ENCODE assay signal across 22 mouse cellular contexts in genomic region chr13:70599964-70600619, GRCm38 (mm10). TPM values are rescaled to one million over a fixed set of nuclear protein-coding genes. Genes with fewer than 3 reads are reported as not detected.
DNase-seq lines count a peak whose midpoint lies in the region; ATAC-seq and TF ChIP-seq lines count a peak whose summit lies in the region.
"Had no signal": no experiment of that assay in that cellular context is flagged by ENCODE, and none has a peak within 500 bp of the region (broad histone marks: within the 10 kb centered on the region; RNA-seq: fewer than 3 reads in every experiment).

No protein-coding gene starts in this region.

- no peak for ATAC-seq in midbrain, embryonic 11.5 days (ENCODE audit: low FRiP score)
- ATAC-seq in midbrain, embryonic 14.5 days (ENCODE audit: low FRiP score, low TSS enrichment): no peak
- peak; percentile 76 for ATAC-seq in kidney, embryonic 15.5 days (replicated peaks; ENCODE audit: low FRiP score)
- ATAC-seq: forebrain, embryonic 14.5 days; hindbrain, postnatal 0 days had no signal

- H3K9me3 ChIP-seq in midbrain, embryonic 11.5 days (ENCODE audit: control insufficient read depth, low read length): no peaks in the 10 kb centered on the region
- H3K9me3 ChIP-seq in midbrain, embryonic 14.5 days (ENCODE audit: control insufficient read depth, low read length): no peaks in the 10 kb centered on the region
- no peaks in the 10 kb centered on the region for H3K9me3 ChIP-seq in kidney, embryonic 15.5 days (replicated peaks)
- H3K9me3 ChIP-seq: embryonic facial prominence, embryonic 10.5 days; hindbrain, embryonic 10.5 days; limb, embryonic 12.5 days; liver, embryonic 13.5 days; midbrain, embryonic 10.5 days had no signal

- TF ChIP-seq CTCF in brain, embryonic 14.5 days (IDR thresholded peaks at IDR 0.05; ENCODE audit: borderline replicate concordance, extremely low read depth, insufficient read depth, insufficient read length): no peak

- no peak overlapping the region for H3K9ac ChIP-seq in midbrain, embryonic 11.5 days (ENCODE audit: low read length)
- no peak overlapping the region for H3K9ac ChIP-seq in midbrain, embryonic 14.5 days (replicated peaks; ENCODE audit: low read length)
- no peak overlapping the region for H3K9ac ChIP-seq in kidney, embryonic 15.5 days
- H3K9ac ChIP-seq: limb, embryonic 12.5 days; liver, embryonic 13.5 days; lung, embryonic 14.5 days had no signal

- peaks cover 23% of the 10 kb centered on the region; the same call in 1 of the 2 replicates for H3K36me3 ChIP-seq in midbrain, embryonic 11.5 days (ENCODE audit: control insufficient read depth, insufficient read depth, low read length)
- peaks cover 92% of the 10 kb centered on the region for H3K36me3 ChIP-seq in midbrain, embryonic 14.5 days (ENCODE audit: control insufficient read depth, insufficient read depth, low read length)
- peaks cover 94% of the 10 kb centered on the region for H3K36me3 ChIP-seq in kidney, embryonic 15.5 days
- H3K36me3 ChIP-seq in myocyte (ENCODE audit: control insufficient read depth, insufficient read depth): peaks cover 72% of the 10 kb centered on the region

- no peak for TF ChIP-seq POLR2A in brain, embryonic 14.5 days (IDR thresholded peaks at IDR 0.05; ENCODE audit: borderline replicate concordance, extremely low read depth, insufficient read depth, insufficient read length, poor library complexity, severe bottlenecking)
- no peak for TF ChIP-seq POLR2A in myocyte (IDR thresholded peaks at IDR 0.05; ENCODE audit: insufficient read length, low read depth)

- H3K27ac ChIP-seq in midbrain, embryonic 11.5 days (ENCODE audit: low read depth, low read length): no peak overlapping the region
- H3K27ac ChIP-seq in midbrain, embryonic 14.5 days (replicated peaks; ENCODE audit: low read depth, low read length): no peak overlapping the region
- H3K27ac ChIP-seq in kidney, embryonic 15.5 days: peak overlapping the region; percentile 51
- H3K27ac ChIP-seq: embryonic facial prominence, embryonic 10.5 days; hindbrain, embryonic 10.5 days; hindbrain, postnatal 0 days; limb, embryonic 12.5 days; liver, embryonic 13.5 days; midbrain, embryonic 10.5 days had no signal

- 84% methylated on average over 12 of the region's 12 CpGs for WGBS in midbrain, embryonic 11.5 days
- 84% methylated on average over 12 of the region's 12 CpGs for WGBS in midbrain, embryonic 14.5 days
- 72% methylated on average over 12 of the region's 12 CpGs for WGBS in kidney, embryonic 15.5 days

- H3K27me3 ChIP-seq in midbrain, embryonic 11.5 days (ENCODE audit: control insufficient read depth, insufficient read depth, low read length): no peaks in the 10 kb centered on the region
- H3K27me3 ChIP-seq in midbrain, embryonic 14.5 days (ENCODE audit: control insufficient read depth, insufficient read depth, low read length): no peaks in the 10 kb centered on the region
- no peaks in the 10 kb centered on the region for H3K27me3 ChIP-seq in kidney, embryonic 15.5 days
- no peaks in the 10 kb centered on the region for H3K27me3 ChIP-seq in myocyte (ENCODE audit: control insufficient read depth, insufficient read depth, insufficient read length)
- H3K27me3 ChIP-seq: limb, embryonic 12.5 days; liver, embryonic 13.5 days had no signal

- no peaks in the 10 kb centered on the region for H3K4me1 ChIP-seq in midbrain, embryonic 11.5 days (ENCODE audit: control insufficient read depth, insufficient read depth, low read length)
- H3K4me1 ChIP-seq in midbrain, embryonic 14.5 days (ENCODE audit: control insufficient read depth, insufficient read depth, low read length): no peaks in the 10 kb centered on the region
- H3K4me1 ChIP-seq in kidney, embryonic 15.5 days: no peaks in the 10 kb centered on the region
- H3K4me1 ChIP-seq: embryonic facial prominence, embryonic 10.5 days; hindbrain, embryonic 10.5 days; limb, embryonic 12.5 days; liver, embryonic 13.5 days; midbrain, embryonic 10.5 days had no signal

- no peak overlapping the region for H3ac ChIP-seq in myocyte (ENCODE audit: control insufficient read depth, insufficient read length)

- no peak overlapping the region for H3K4me2 ChIP-seq in midbrain, embryonic 11.5 days
- no peak overlapping the region for H3K4me2 ChIP-seq in midbrain, embryonic 14.5 days (ENCODE audit: low read length)
- H3K4me2 ChIP-seq in kidney, embryonic 15.5 days: no peak overlapping the region
- no peak overlapping the region for H3K4me2 ChIP-seq in myocyte (ENCODE audit: low read depth)
- H3K4me2 ChIP-seq: limb, embryonic 12.5 days; liver, embryonic 13.5 days; lung, embryonic 14.5 days had no signal

- H3K4me3 ChIP-seq in midbrain, embryonic 11.5 days (ENCODE audit: low read depth, low read length): no peak overlapping the region
- no peak overlapping the region for H3K4me3 ChIP-seq in midbrain, embryonic 14.5 days (replicated peaks; ENCODE audit: low read depth, low read length)
- H3K4me3 ChIP-seq in kidney, embryonic 15.5 days (replicated peaks): no peak overlapping the region
- H3K4me3 ChIP-seq in myocyte: no peak overlapping the region
- H3K4me3 ChIP-seq: embryonic facial prominence, embryonic 10.5 days; hindbrain, embryonic 10.5 days; limb, embryonic 12.5 days; liver, embryonic 13.5 days; midbrain, embryonic 10.5 days had no signal

- H3K79me2 ChIP-seq in myocyte (ENCODE audit: control insufficient read depth, insufficient read depth): no peaks in the 10 kb centered on the region

- peak; percentile 66 for DNase-seq in midbrain, embryonic 11.5 days (ENCODE audit: low spot score, missing footprints)
- DNase-seq in midbrain, embryonic 14.5 days: no peak
- DNase-seq in brain, embryonic 14.5 days (ENCODE audit: low read depth): peak; percentile 29
- no peak for DNase-seq in right cerebral cortex, postnatal 10 days (ENCODE audit: low spot score in 2 of 2)
- DNase-seq in c-Kit-positive CD71-positive TER-119-positive erythroid progenitor cells, embryonic 14.5 days (ENCODE audit: low spot score): no peak
- no peak for DNase-seq in embryo, embryonic 10.5 days (ENCODE audit: low spot score)
- DNase-seq: adrenal gland, adult 8-10 months; cerebellum, adult 2 months; gastrocnemius, postnatal 25 days; liver, embryonic 13.5 days; lung, embryonic 14.5 days; lung, postnatal 36 days; right cerebral cortex, postnatal 25 days; thymus, adult 18-20 months had no signal

TF ChIP-seq in myocyte, 11 proteins besides CTCF, POLR2A, EP300 and RAD21:
- TF ChIP-seq POLR2AphosphoS2 (IDR thresholded peaks at IDR 0.05; ENCODE audit: insufficient read length, low read depth) (peak; percentile 31), MYOD1 (IDR thresholded peaks at IDR 0.05; ENCODE audit: control insufficient read depth in 1 of 3, insufficient read length in 2 of 3, low read depth in 2 of 3) (no peak)

RNA-seq across cellular contexts. Expression of gene Ice1, which starts 37.3 kb away (rescaled TPM):
- 28.4 and 28.9 TPM in 2 replicates for polyA plus RNA-seq in midbrain, embryonic 11.5 days (2014; fragmentation: Nextera tagmentation; extraction: Ambion mirVana)
- 59.1 and 59.2 TPM in 2 replicates for polyA plus RNA-seq in midbrain, embryonic 14.5 days (2014; fragmentation: Nextera tagmentation; extraction: Ambion mirVana)
- 119 and 121 TPM in 2 replicates for polyA plus RNA-seq in brain, embryonic 14.5 days (2012; rRNA removed)
- 18.2 and 19.9 TPM in 2 replicates for polyA plus RNA-seq in kidney, embryonic 15.5 days (2015; fragmentation: Nextera tagmentation; extraction: Ambion mirVana)
- 15.9 TPM for polyA plus RNA-seq in myocyte (2012; fragmentation: generic; extraction: Trizol)

Comparison
In these comparisons a context has a peak if more than half of its experiments do, and no peak if none do; other contexts are left out.
1. DNase-seq: peak in midbrain, embryonic 11.5 days (single experiment) and brain, embryonic 14.5 days (single experiment); none in midbrain, embryonic 14.5 days (single experiment), right cerebral cortex, postnatal 10 days (0 of 2), c-Kit-positive CD71-positive TER-119-positive erythroid progenitor cells, embryonic 14.5 days (single experiment) and embryo, embryonic 10.5 days (single experiment).